Mouse (Mus musculus) heart, postnatal 10 days (tissue): Measurements from ENCODE around the gene Dpp6. TPM values are rescaled to one million over a fixed set of nuclear protein-coding genes. Genes with fewer than 3 reads are reported as not detected.

Source experiments
- DNase-seq, 2 experiments: peaks; one replicate each; pipeline ENCODE4 v3.0.0; 2021
- intact Hi-C: fragments of 180-260 bp; cut with DNase I; formaldehyde crosslinking; loops from one replicate; pipeline ENCODE4 v1.15.1; 2025
- total RNA-seq, 2 experiments: library from RNA; stranded (reverse); gene quantifications; 2 replicates each; pipeline ENCODE4 v1.2.3; 2021

Dpp6 gene
- total RNA-seq, 2 experiments from 2014 or later = 0.10 TPM; not detected in 1

DNA sequence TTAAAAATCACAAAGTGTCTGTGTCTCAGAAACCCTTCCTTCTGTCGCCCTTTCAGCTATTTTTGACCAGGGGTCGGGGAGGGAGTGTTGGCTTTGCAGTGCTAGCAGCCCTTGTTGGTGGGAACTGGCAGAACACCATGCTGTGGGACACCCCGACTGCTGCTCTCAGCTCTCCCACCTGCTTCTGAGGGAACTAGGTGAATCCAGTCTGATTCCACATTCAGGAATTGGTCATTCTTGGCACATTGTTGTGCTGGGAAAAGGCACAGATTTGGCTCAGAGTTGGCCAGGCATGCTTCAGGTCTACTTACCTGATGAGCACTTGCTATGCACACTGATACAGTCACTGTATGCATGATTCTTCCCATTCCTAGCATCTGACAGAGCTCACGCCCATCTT, 454.3 kb downstream of the Dpp6 start:
- intact Hi-C loops = no loop called here
- no peak for DNase-seq

GRCm38 (mm10) chr5:27274781-27275395, 457.9 kb downstream of the Dpp6 start:
- DNase-seq = no peak
- intact Hi-C loops = no loop called here

GRCm38 (mm10) chr5:27275871-27276270, 458.9 kb downstream of the Dpp6 start:
- intact Hi-C loops = no loop called here
- no peak for DNase-seq

- intact Hi-C loops = no loop called here
- no peak for DNase-seq
Observed at GRCm38 (mm10) chr5:27278120-27278645, 461.2 kb downstream of the Dpp6 start.

DNA sequence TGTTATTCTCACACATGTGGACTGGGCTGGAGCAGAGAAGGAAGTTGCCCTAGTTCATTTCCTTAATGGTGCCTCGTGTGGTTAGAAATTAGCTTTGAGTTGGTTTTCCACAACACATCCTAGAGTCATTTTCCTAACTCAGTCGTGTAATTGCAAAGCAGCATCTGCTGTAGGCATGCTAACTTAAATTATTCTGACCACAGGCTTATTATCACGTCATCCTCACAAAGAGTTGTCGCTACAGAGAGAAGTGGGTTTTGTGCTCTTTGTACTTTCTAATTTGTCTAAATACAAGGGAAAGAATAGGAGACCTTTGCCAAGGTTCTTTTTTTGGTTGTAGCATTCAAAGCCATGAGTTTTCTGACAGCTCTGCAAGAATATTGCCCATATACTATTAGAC, 469.9 kb downstream of the Dpp6 start:
- no peak for DNase-seq
- intact Hi-C loops = no loop called here

DNA sequence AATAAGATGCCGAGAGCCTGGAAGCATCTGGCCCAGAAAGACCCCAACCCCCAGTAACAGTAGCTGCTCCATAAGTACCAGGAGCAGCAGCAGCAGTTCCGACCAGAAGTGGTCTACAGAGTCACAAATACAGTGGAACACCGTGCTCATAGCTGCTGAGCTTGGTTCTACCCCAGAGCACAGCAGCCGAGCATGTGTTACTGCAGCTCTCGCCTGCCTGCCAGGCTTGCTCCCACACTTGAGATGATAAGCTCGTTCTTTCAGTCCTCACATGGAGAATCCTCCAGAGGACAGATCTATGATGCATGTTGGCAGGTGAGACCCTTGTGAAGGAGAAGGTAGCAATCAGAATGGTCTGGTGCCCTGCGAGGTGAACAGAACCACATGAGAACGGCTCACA, 474.4 kb downstream of the Dpp6 start:
- DNase-seq = no peak
- intact Hi-C loops = no loop called here

- no peak for DNase-seq
- intact Hi-C loops = no loop called here
Observed at GRCm38 (mm10) chr5:27292236-27292635, 475.2 kb downstream of the Dpp6 start.

- intact Hi-C loops = no loop called here
- no peak for DNase-seq
Observed at GRCm38 (mm10) chr5:27304115-27304514, 487.1 kb downstream of the Dpp6 start.

GRCm38 (mm10) chr5:27306497-27307152, 489.6 kb downstream of the Dpp6 start:
- intact Hi-C loops = no loop called here
- no peak for DNase-seq

DNA sequence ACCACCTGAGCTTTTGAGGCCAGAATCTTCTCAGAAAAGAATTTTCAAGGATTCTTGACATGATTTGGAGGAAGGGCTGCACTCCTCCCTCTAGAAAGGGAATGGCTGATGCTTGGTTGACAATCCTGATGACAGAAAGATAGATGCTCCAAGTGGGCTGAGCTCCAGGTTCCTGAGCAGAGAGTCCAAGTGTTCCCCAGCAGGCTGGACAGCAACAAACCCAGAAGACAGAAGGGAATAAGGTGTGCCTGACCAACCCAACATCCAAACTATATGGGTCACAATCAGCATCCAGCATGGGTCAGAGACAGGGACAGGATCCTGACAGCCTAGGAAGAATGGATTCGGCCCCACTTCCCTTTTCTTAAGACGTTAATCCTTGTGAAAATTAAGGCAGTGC, 493.2 kb downstream of the Dpp6 start:
- intact Hi-C loops = no loop called here
- no peak for DNase-seq

DNA sequence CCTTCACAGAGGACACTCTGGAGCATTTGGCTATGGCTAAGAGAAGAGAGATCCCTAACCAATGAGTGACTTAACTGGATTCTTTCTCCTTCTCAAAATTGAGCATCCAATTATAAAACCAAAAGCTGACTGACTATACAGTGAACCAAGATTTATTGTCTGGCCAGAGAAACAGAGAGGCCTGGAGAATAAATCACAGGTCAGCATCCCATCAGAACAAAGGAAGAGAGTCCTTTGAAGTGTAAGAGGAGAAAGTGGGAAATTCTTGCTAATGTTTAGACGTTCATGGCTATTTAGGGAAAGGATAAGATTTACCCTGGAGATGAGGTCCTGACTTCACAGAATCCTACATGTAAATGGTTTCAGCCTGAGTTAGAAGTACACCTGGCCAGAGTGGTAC, 499.7 kb downstream of the Dpp6 start:
- no peak for DNase-seq
- intact Hi-C loops = no loop called here

GRCm38 (mm10) chr5:27317264-27317663, 500.3 kb downstream of the Dpp6 start:
- intact Hi-C loops = no loop called here
- DNase-seq = no peak

GRCm38 (mm10) chr5:27317832-27318231, 500.8 kb downstream of the Dpp6 start:
- intact Hi-C loops = no loop called here
- DNase-seq = no peak

DNA sequence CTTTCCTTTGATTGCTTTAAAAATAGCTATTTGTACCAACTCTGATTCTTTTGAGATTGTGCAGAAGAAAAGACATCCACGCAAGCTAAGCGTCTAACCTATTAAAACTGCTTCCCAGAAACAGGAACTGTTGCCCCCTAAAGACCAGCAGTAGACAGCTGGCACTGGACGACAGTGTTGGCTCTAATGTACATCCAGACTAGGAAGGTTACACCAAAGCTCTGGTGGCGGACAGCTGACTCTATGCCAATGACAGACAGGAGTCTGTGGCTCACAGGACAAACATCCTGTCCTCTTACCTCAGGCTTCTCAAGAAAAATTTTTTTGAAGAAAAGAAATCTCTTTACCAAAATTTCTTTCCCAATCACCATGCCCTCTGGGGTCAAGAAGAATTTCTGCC, 502.7 kb downstream of the Dpp6 start:
- intact Hi-C loops = no loop called here
- no peak for DNase-seq

- DNase-seq = no peak
- intact Hi-C loops = no loop called here
Observed at GRCm38 (mm10) chr5:27322895-27323792, 506.1 kb downstream of the Dpp6 start.

DNA sequence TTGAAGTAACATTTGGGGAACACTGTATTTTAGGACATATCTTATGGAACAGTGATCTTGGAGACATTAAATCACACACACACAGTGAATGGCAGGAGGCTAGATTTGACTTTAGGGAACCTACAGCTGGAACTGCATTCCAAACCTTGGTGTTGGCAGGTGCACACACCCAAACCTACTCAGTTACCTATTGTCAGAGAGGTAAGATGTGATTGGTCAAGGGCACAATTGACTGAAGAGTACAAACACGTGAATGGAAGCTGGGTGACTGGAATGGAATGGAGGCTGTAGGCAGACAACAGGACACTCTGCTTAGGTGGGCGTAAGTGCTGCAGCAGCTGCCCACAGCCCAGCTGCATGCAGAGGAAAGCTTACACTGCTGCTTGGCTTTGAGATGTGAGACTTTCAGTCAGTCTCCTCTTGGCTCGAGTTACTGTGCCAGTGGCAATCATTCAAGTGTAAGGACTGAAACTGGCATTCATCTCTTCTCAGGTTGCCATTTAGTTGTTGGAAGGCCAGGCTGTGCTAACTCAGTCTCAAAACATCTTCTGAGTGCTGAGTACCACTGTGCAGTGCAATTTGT, 507.4 kb downstream of the Dpp6 start:
- DNase-seq = no peak
- intact Hi-C loops = no loop called here

GRCm38 (mm10) chr5:27336698-27337097, 519.7 kb downstream of the Dpp6 start:
- peak; percentile 19 to 40 for DNase-seq
- intact Hi-C loops = no loop called here

- intact Hi-C loops = no loop called here
Observed at GRCm38 (mm10) chr5:27339196-27340030, 522.4 kb downstream of the Dpp6 start.

DNA sequence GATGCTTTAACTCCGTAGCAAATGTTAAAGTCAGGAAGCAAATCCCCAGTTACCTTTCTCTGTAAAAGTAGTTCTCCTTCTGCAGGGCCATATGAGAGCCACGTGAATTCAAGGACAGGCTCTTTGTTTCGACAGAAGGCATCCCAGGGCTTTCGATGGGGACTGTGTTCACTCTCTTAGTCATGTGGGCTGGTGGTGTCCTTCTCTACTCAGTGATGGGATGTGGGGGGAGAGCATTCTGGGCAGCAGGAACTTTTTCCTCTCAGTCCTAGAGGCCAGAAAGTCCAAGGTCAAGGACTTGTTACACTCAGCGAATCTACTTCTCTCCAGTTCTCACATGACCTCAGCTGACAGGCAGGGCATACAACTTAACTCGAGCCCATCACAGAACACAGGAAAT, 525.3 kb downstream of the Dpp6 start:
- DNase-seq = no peak
- intact Hi-C loops = no loop called here

More at GRCm38 (mm10) chr5:27339196-27340030, 522.4 kb downstream of the Dpp6 start:
- DNase-seq = no peak

DNA sequence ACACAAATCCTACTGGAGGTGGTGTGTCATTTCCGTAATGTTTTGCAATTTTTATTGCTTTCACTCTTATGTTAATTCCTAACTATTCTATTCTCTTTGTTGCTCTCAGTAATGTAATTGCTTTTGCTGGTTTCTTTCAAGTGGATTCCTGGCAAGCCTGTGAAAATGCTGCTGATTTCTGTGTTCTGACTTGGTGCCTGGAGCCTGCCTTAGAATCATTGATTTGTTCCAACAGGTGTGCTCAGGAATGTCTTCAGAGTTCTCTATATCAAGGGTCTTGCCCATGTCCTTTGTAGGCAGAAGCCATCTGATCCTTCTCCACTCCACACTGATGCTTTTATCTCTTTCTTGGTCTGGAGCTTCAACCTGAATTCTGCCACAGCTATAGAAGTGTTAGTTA, 526.6 kb downstream of the Dpp6 start:
- intact Hi-C loops = no loop called here
- DNase-seq = no peak
